Mouse (Mus musculus) liver, embryonic 15.5 days (tissue): Measurements from ENCODE around the gene Fam3a. TPM values are rescaled to one million over a fixed set of nuclear protein-coding genes. Genes with fewer than 3 reads are reported as not detected.

Source experiments
- polyA plus RNA-seq: library from polyadenylated mRNA; unstranded; fragments of >200 nt; fragmentation: Nextera tagmentation; extraction: Ambion mirVana; gene quantifications from 2 replicates; pipeline ENCODE4 v1.2.1, GENCODE M21; 2015

Fam3a gene
- polyA plus RNA-seq, 1 experiment from 2014 or later = 11.0 TPM

Other genes with a start within 250 kb of the Fam3a start
- not detected in 2 replicates for gene Tex28, start 225.4 kb downstream of the Fam3a start, polyA plus RNA-seq
- not detected in 2 replicates for gene Tktl1, start 216.0 kb downstream of the Fam3a start, polyA plus RNA-seq
- gene Flna, start 143.5 kb downstream of the Fam3a start, polyA plus RNA-seq = 41.6 and 47.6 TPM in 2 replicates
- gene Emd, start 138.6 kb downstream of the Fam3a start, polyA plus RNA-seq = 8.0 and 8.5 TPM in 2 replicates
- gene Rpl10, start 122.5 kb downstream of the Fam3a start, polyA plus RNA-seq = 356 and 378 TPM in 2 replicates
- gene Taz, start 111.4 kb downstream of the Fam3a start, polyA plus RNA-seq = 27.7 and 29.2 TPM in 2 replicates
- 24.5 and 25.2 TPM in 2 replicates for gene Dnase1l1, start 110.9 kb downstream of the Fam3a start, polyA plus RNA-seq
- gene Atp6ap1, start 96.2 kb downstream of the Fam3a start, polyA plus RNA-seq = 75.9 and 80.2 TPM in 2 replicates
- 48.8 and 56.7 TPM in 2 replicates for gene Gdi1, start 88.3 kb downstream of the Fam3a start, polyA plus RNA-seq
- gene Fam50a, start 80.2 kb downstream of the Fam3a start, polyA plus RNA-seq = 28.5 and 28.8 TPM in 2 replicates
- 1.1 and 1.5 TPM in 2 replicates for gene Plxna3, start 64.2 kb downstream of the Fam3a start, polyA plus RNA-seq
- 34.6 and 43.0 TPM in 2 replicates for gene Lage3, start 39.7 kb downstream of the Fam3a start, polyA plus RNA-seq
- gene Ubl4a, start 20.1 kb downstream of the Fam3a start, polyA plus RNA-seq = 37.3 and 38.8 TPM in 2 replicates
- 6.1 and 6.5 TPM in 2 replicates for gene Slc10a3, start 19.9 kb downstream of the Fam3a start, polyA plus RNA-seq
- gene Ikbkg, start within 50 bp of the Fam3a start, polyA plus RNA-seq = 21.5 and 26.2 TPM in 2 replicates
- gene G6pdx, start 35.9 kb upstream of the Fam3a start, polyA plus RNA-seq = 46.1 and 48.9 TPM in 2 replicates
- gene Gm6880, start 88.1 kb upstream of the Fam3a start, polyA plus RNA-seq = not detected in 2 replicates
- gene Olfr1326-ps1, start 181.6 kb upstream of the Fam3a start, polyA plus RNA-seq = not detected in 2 replicates
- gene Olfr1325, start 199.4 kb upstream of the Fam3a start, polyA plus RNA-seq = not detected in 2 replicates